Mouse (Mus musculus): ENCODE data around the gene Spam1. TPM values are rescaled to one million over a fixed set of nuclear protein-coding genes. Genes with fewer than 3 reads are reported as not detected.

The Spam1 gene
- total RNA-seq (2021) (not detected), polyA plus RNA-seq (2012; rRNA removed) (0.04 TPM in 1 of 2 replicates, not detected in the other)
- long read RNA-seq, result 0 reads

DNA sequence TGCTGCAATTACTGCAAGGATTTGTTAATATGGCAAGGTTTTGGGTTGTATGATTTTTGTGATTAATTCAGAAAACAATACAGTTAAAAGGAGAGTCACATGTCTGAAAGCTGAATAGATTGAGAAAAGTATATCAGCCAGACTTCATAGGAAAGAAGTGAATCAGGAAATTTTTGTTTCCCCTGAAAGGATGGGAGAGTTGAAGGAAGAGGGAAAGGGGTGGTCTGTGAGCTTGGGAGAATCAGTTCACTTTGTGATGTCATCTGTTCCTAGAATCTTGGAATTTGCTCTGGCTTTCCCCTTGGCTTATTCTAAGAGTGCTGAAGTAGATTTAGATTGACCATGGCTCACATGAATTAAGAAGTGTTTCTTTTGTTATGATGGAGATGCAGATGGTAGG, at the start of gene Spam1:
Gene Spam1 (plus strand): TSS at position 301 of the 400 bp plus-strand sequence.
- no peak within 1 kb of the TSS for H3K27ac ChIP-seq
- no peaks in the 10 kb centered on the region for H3K27me3 ChIP-seq (ENCODE audit: control insufficient read depth, insufficient read depth, low read length)
- no peaks in the 10 kb centered on the region for H3K79me2 ChIP-seq (replicated peaks; ENCODE audit: control insufficient read depth, insufficient read depth, low read length)
- TF ChIP-seq CTCF (IDR thresholded peaks at IDR 0.05) (no peak), POLR2A (IDR thresholded peaks at IDR 0.05; ENCODE audit: insufficient read depth, low read depth, low read length) (no peak), EP300 (IDR thresholded peaks at IDR 0.05; ENCODE audit: insufficient read depth, low read depth, low read length) (no peak)
- intact Hi-C loops (cut with DNase I), result no loop called here
- H3K4me1 ChIP-seq (ENCODE audit: control insufficient read depth, insufficient read depth, low read length), result no peaks in the 10 kb centered on the region
- H3K9ac ChIP-seq (ENCODE audit: low read depth, low read length), result no peak within 1 kb of the TSS
- no peaks in the 10 kb centered on the region for H3K36me3 ChIP-seq (ENCODE audit: control insufficient read depth, insufficient read depth, low read length)
- H3K4me3 ChIP-seq, result no peak within 1 kb of the TSS
- no peak for DNase-seq

DNA sequence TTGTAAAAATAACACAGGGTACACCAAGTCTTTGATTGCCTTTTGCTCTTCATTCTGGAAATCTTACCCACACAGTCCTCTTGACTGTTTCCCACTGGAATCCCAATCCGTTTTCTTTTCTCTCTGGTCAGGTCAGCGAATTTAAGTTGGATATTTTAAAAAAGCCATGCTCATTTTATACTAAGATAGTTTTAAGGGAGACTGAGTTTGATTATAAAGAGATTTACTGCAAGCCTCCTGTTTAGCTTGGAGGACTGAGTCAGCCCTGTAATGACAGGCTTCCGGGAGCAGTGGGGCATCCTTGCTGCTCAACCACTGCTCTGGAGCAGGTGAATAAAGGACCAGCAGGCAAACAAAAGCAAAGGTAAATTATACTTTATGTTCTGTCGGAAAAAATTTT, 43.0 kb upstream of the Spam1 start, which contains the start of gene Hyal4:
Gene Hyal4 (plus strand): TSS at position 301 of the 400 bp plus-strand sequence.
- 73% methylated on average over 4 of the region's 4 CpGs for WGBS
- H3K4me3 ChIP-seq, result no peak within 1 kb of the TSS
- intact Hi-C loops (cut with DNase I), result no loop called here
- H3K79me2 ChIP-seq (replicated peaks; ENCODE audit: control insufficient read depth, insufficient read depth, low read length), result no peaks in the 10 kb centered on the region
- H3K27ac ChIP-seq, result no peak within 1 kb of the TSS
- H3K27me3 ChIP-seq (ENCODE audit: control insufficient read depth, insufficient read depth, low read length), result no peaks in the 10 kb centered on the region
- no peak for TF ChIP-seq POLR2A (IDR thresholded peaks at IDR 0.05; ENCODE audit: insufficient read depth, low read depth, low read length)
- TF ChIP-seq EP300 (IDR thresholded peaks at IDR 0.05; ENCODE audit: insufficient read depth, low read depth, low read length), result no peak
- TF ChIP-seq CTCF (IDR thresholded peaks at IDR 0.05), result no peak
- no peaks in the 10 kb centered on the region for H3K36me3 ChIP-seq (ENCODE audit: control insufficient read depth, insufficient read depth, low read length)
- no peaks in the 10 kb centered on the region for H3K4me1 ChIP-seq (ENCODE audit: control insufficient read depth, insufficient read depth, low read length)
- H3K9ac ChIP-seq (ENCODE audit: low read depth, low read length), result no peak within 1 kb of the TSS
- DNase-seq, result no peak

DNA sequence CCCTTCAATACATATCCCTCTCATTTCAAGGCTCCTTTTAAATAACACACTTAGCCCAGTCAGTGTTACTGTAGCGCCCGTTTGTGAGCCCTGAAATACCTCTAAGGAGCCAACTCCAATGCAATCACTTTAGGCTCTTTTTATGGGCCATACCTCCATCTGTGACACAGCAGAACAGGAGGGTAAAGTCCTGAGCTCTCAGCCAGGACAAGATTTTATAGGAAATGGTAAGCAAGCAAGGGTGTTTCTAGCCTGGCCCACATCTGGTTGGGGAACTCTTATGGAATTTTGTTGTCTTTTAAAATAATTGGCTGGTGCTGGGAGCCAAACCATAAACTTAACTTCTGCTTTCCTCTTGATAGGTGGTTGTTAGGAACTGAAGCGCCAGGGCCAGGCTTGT, 31.7 kb upstream of the Spam1 start:
- intact Hi-C loops (cut with DNase I), result no loop called here
- Histone ChIP-seq H3K4me3 (no peak overlapping the region), H3K79me2 (replicated peaks; ENCODE audit: control insufficient read depth, insufficient read depth, low read length) (no peaks in the 10 kb centered on the region), H3K4me1 (ENCODE audit: control insufficient read depth, insufficient read depth, low read length) (no peaks in the 10 kb centered on the region), H3K27ac (no peak overlapping the region), H3K27me3 (ENCODE audit: control insufficient read depth, insufficient read depth, low read length) (no peaks in the 10 kb centered on the region), H3K9ac (ENCODE audit: low read depth, low read length) (no peak overlapping the region), H3K36me3 (ENCODE audit: control insufficient read depth, insufficient read depth, low read length) (no peaks in the 10 kb centered on the region)
- WGBS, result 88% methylated on average over 3 of the region's 3 CpGs
- DNase-seq, result no peak
- TF ChIP-seq CTCF (IDR thresholded peaks at IDR 0.05) (no peak), POLR2A (IDR thresholded peaks at IDR 0.05; ENCODE audit: insufficient read depth, low read depth, low read length) (no peak), EP300 (IDR thresholded peaks at IDR 0.05; ENCODE audit: insufficient read depth, low read depth, low read length) (no peak)

DNA sequence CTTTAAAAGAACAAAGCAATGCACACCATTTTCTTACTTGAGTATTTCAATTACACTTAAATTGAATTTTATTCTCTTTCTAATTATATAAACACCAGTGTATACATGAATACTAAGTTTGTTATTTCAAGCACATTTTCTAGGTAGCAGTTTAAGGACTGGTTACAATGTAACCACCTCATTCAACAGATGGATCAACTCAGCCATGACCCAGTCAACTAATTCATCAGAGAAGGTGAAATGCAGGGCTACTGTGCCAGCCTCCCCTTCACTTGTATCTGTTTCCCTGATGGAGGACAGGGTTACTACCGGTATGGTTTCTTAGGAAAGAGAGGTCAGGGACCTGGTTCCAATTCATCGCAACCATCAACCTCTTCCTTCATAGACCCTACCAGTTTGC, 24.7 kb upstream of the Spam1 start:
- H3K36me3 ChIP-seq (ENCODE audit: control insufficient read depth, insufficient read depth, low read length), result no peaks in the 10 kb centered on the region
- WGBS, result 81% methylated on average over 2 of the region's 2 CpGs
- H3K4me1 ChIP-seq (ENCODE audit: control insufficient read depth, insufficient read depth, low read length), result no peaks in the 10 kb centered on the region
- TF ChIP-seq POLR2A (IDR thresholded peaks at IDR 0.05; ENCODE audit: insufficient read depth, low read depth, low read length) (no peak), EP300 (IDR thresholded peaks at IDR 0.05; ENCODE audit: insufficient read depth, low read depth, low read length) (no peak), CTCF (IDR thresholded peaks at IDR 0.05) (no peak)
- no peak for DNase-seq
- intact Hi-C loops (cut with DNase I), result no loop called here
- H3K79me2 ChIP-seq (replicated peaks; ENCODE audit: control insufficient read depth, insufficient read depth, low read length), result no peaks in the 10 kb centered on the region
- no peak overlapping the region for H3K27ac ChIP-seq
- no peak overlapping the region for H3K9ac ChIP-seq (ENCODE audit: low read depth, low read length)
- no peak overlapping the region for H3K4me3 ChIP-seq
- no peaks in the 10 kb centered on the region for H3K27me3 ChIP-seq (ENCODE audit: control insufficient read depth, insufficient read depth, low read length)

DNA sequence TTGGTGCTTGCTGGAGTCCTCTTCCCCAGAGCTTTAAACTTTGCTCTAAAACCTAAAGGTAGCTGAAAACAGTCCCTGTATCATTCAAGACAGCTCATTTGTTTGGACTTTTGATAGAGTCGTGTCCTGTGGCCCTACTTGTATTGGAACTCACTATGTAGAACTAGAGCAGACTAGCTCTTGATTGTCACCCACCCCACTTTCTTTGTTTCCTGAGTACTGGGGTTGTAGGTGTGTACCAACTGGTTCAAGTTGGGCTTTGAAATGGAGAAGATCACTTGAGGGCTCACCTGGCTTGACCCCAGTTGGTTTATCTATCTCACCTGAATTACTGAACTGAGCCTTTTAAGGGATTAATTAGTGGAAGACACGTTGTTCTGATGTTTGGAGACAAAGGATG, 11.8 kb upstream of the Spam1 start:
- Histone ChIP-seq H3K79me2 (replicated peaks; ENCODE audit: control insufficient read depth, insufficient read depth, low read length) (no peaks in the 10 kb centered on the region), H3K36me3 (ENCODE audit: control insufficient read depth, insufficient read depth, low read length) (no peaks in the 10 kb centered on the region), H3K4me1 (ENCODE audit: control insufficient read depth, insufficient read depth, low read length) (no peaks in the 10 kb centered on the region), H3K4me3 (no peak overlapping the region), H3K27me3 (ENCODE audit: control insufficient read depth, insufficient read depth, low read length) (no peaks in the 10 kb centered on the region), H3K9ac (ENCODE audit: low read depth, low read length) (no peak overlapping the region), H3K27ac (no peak overlapping the region)
- no peak for DNase-seq
- WGBS, result 49% methylated on average over 2 of the region's 2 CpGs
- intact Hi-C loops (cut with DNase I), result no loop called here
- no peak for TF ChIP-seq CTCF (IDR thresholded peaks at IDR 0.05)
- no peak for TF ChIP-seq POLR2A (IDR thresholded peaks at IDR 0.05; ENCODE audit: insufficient read depth, low read depth, low read length)
- no peak for TF ChIP-seq EP300 (IDR thresholded peaks at IDR 0.05; ENCODE audit: insufficient read depth, low read depth, low read length)

DNA sequence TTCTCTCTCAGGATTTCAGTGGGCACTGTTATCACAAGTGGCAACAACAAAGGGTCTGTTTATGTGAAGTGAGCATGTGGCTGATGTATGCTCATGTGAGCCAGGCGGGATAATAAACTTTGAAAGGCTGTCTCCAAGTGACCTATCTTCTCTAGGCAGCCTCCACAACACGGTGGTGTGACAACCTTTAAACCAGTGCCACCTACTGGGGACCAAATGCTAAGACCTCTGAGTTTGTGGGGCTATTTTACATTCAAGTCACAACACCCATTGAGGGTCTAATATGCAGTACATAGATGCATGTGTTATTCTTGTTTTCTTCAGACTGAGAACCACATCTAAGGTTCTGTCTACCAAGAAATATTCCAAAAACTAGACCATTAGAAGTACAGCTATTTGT, 31.1 kb downstream of the Spam1 start:
- 42% methylated on average over 2 of the region's 2 CpGs for WGBS
- Histone ChIP-seq H3K27ac (no peak overlapping the region), H3K9ac (ENCODE audit: low read depth, low read length) (no peak overlapping the region), H3K36me3 (ENCODE audit: control insufficient read depth, insufficient read depth, low read length) (no peaks in the 10 kb centered on the region), H3K27me3 (ENCODE audit: control insufficient read depth, insufficient read depth, low read length) (no peaks in the 10 kb centered on the region), H3K4me3 (no peak overlapping the region), H3K4me1 (ENCODE audit: control insufficient read depth, insufficient read depth, low read length) (no peaks in the 10 kb centered on the region), H3K79me2 (replicated peaks; ENCODE audit: control insufficient read depth, insufficient read depth, low read length) (no peaks in the 10 kb centered on the region)
- TF ChIP-seq EP300 (IDR thresholded peaks at IDR 0.05; ENCODE audit: insufficient read depth, low read depth, low read length), result no peak
- 0 out of 2 replicates have a peak, but pooled peaks have one; percentile 22 for TF ChIP-seq CTCF (IDR thresholded peaks at IDR 0.05)
- no peak for DNase-seq
- intact Hi-C loops (cut with DNase I), result no loop called here

Other genes with a start within 250 kb of the Spam1 start
- 100 to 1,000 TPM; 691 to 757 TPM for gene Lmod2, start 193.4 kb upstream of the Spam1 start, total RNA-seq (2021)
- 191 and 268 TPM in 2 replicates for gene Lmod2, start 193.4 kb upstream of the Spam1 start, polyA plus RNA-seq (2012; rRNA removed)
- gene Wasl, start 126.2 kb upstream of the Spam1 start, total RNA-seq (2021), result 10 to 100 TPM; 27.8 to 28.3 TPM
- 11.5 and 13.9 TPM in 2 replicates for gene Wasl, start 126.2 kb upstream of the Spam1 start, polyA plus RNA-seq (2012; rRNA removed)
- not detected for gene Hyal6, start 57.9 kb upstream of the Spam1 start, total RNA-seq (2021)
- not detected in 2 replicates for gene Hyal6, start 57.9 kb upstream of the Spam1 start, polyA plus RNA-seq (2012; rRNA removed)
- not detected for gene Hyal4, start 42.9 kb upstream of the Spam1 start, total RNA-seq (2021)
- not detected in 2 replicates for gene Hyal4, start 42.9 kb upstream of the Spam1 start, polyA plus RNA-seq (2012; rRNA removed)
- not detected for gene Hyal5, start 66.8 kb downstream of the Spam1 start, total RNA-seq (2021)
- gene Hyal5, start 66.8 kb downstream of the Spam1 start, polyA plus RNA-seq (2012; rRNA removed), result not detected in 2 replicates
- gene Tmem229a, start 165.1 kb downstream of the Spam1 start, total RNA-seq (2021), result under 1 TPM in 1 of 2 experiments, not detected in 1; 0.05 TPM
- 0.02 TPM in 1 of 2 replicates, not detected in the other for gene Tmem229a, start 165.1 kb downstream of the Spam1 start, polyA plus RNA-seq (2012; rRNA removed)